Mouse (Mus musculus) kidney, adult 2 months (tissue): ENCODE results near the gene Chrna7. TPM values are rescaled to one million over a fixed set of nuclear protein-coding genes. Genes with fewer than 3 reads are reported as not detected.

Source experiments
- DNase-seq: peaks from one replicate; pipeline ENCODE4 v3.0.0; 2021
- H3K27ac ChIP-seq: fragments of 200-500 bp; 2 replicates; pipeline ENCODE4 v1.5.1; 2012; ENCODE audit warnings: low read depth, low read length, control low read depth, inconsistent platforms; ENCODE audit not compliant: insufficient read depth
- H3K27me3 ChIP-seq: fragments of 200-500 bp; replicated peaks from 2 replicates; pipeline ENCODE4 v1.6.1; 2012; ENCODE audit warnings: mild to moderate bottlenecking, moderate library complexity, low read length, inconsistent platforms; ENCODE audit not compliant: control insufficient read depth, insufficient read depth
- H3K36me3 ChIP-seq: fragments of 200-500 bp; 2 replicates; pipeline ENCODE4 v1.6.1; 2012; ENCODE audit warnings: mild to moderate bottlenecking, moderate library complexity, low read length, inconsistent platforms; ENCODE audit not compliant: control insufficient read depth, insufficient read depth
- H3K4me1 ChIP-seq: fragments of 200-500 bp; 2 replicates; pipeline ENCODE4 v1.6.1; 2011; ENCODE audit warnings: low read length; ENCODE audit not compliant: control insufficient read depth, insufficient read depth
- H3K4me3 ChIP-seq: fragments of 200-500 bp; 2 replicates; pipeline ENCODE4 v1.5.1; 2011; ENCODE audit warnings: mild to moderate bottlenecking, low read depth, low read length, control low read depth; ENCODE audit not compliant: insufficient read depth
- CTCF ChIP-seq: fragments of 200-500 bp; conservative IDR thresholded peaks from 2 replicates; pipeline ENCODE4 v1.5.1; 2011; ENCODE audit warnings: low read depth, mild to moderate bottlenecking, control low read depth, low read length, moderate library complexity, mixed read lengths; ENCODE audit not compliant: insufficient read depth, insufficient read length
- POLR2A ChIP-seq: fragments of 200-500 bp; IDR thresholded peaks from one replicate; pipeline ENCODE4 v1.6.1; 2011; ENCODE audit warnings: low read depth, low read length, control low read depth
- WGBS: fragments of 180-500 bp; shearing (Covaris S2); methylation state at CpG from one replicate; pipeline ENCODE4 v1.1.7; 2018; 5-methylcytosine and 5-hydroxymethylcytosine counted together
- polyA plus RNA-seq: library from polyadenylated mRNA; depleted of rRNA; stranded (reverse); fragments of >200 nt; gene quantifications from 2 replicates; pipeline ENCODE4 v1.2.3, GENCODE M21; 2012; rRNA removed

The Chrna7 gene
- polyA plus RNA-seq = 0.99 and 1.1 TPM in 2 replicates

DNA sequence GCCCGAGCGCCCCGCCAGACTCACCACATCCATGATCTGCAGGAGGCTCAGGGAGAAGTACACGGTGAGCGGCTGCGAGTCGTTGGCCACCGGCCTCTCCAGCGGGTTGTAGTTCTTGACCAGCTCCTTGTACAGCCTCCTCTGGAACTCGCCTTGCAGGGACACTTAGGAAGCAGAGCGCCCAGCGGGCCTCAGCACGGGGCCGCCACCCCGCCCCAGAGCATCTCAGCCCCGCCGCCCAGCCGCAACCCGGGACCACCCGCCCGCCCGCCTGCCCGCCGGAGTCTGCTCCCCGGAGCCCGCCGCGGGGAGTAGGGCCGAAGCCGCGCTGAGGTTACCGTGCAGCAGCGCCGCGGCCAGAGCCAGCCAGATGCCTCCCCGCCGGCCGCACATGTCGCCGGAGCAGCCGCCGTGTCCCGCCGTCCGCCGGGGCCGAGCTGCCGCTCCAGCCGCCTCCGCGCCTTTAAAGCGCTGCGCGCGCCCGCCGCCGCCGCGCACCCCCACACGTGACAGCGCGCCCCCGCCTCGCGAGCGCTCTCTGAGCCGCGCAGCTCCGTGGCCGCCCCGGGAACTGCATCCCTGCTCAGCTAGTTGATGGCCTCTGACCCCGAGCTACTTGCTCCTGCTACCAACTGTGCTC lies at the start of gene Chrna7:
Chrna7 (minus strand) TSS at position 486 of the 640 bp plus-strand sequence.
- under 1% methylated on average over 71 of the region's 73 CpGs for WGBS
- DNase-seq = peak; percentile 71
- H3K27ac ChIP-seq = no peak within 1 kb of the TSS
- peak within 1 kb of the TSS; percentile 43 for H3K4me3 ChIP-seq
- TF ChIP-seq CTCF (peak; percentile 56; the same call in 1 of the 2 replicates), POLR2A (no peak)
- no peaks in the 10 kb centered on the region for H3K36me3 ChIP-seq
- H3K27me3 ChIP-seq = no peaks in the 10 kb centered on the region
- H3K4me1 ChIP-seq = peaks cover 3% of the 10 kb centered on the region; the same call in 1 of the 2 replicates

DNA sequence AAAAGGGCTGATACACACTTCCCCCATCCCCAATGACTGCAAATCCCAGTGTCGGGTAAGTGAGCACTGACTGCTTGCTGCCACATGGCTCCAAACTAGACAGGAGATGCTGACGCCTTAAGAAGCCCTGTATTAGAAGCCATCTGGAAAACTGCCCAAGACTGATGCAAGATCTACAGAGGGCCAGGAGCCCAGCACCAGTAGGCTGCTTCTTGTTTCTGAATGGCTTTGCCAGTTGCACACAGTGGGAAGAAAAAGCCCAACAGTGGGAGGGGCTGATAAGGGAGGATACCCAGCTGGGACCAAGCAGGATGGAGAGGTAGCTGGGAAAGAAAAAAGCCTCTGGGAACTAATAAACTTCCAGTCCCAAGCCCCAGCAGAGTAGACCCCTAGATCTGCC lies 37.0 kb upstream of the Chrna7 start:
- 87% methylated on average over 2 of the region's 2 CpGs for WGBS
- TF ChIP-seq POLR2A (no peak), CTCF (no peak)
- Histone ChIP-seq H3K27me3 (no peaks in the 10 kb centered on the region), H3K36me3 (no peaks in the 10 kb centered on the region), H3K27ac (no peak overlapping the region), H3K4me3 (no peak overlapping the region), H3K4me1 (no peaks in the 10 kb centered on the region)
- DNase-seq = no peak

DNA sequence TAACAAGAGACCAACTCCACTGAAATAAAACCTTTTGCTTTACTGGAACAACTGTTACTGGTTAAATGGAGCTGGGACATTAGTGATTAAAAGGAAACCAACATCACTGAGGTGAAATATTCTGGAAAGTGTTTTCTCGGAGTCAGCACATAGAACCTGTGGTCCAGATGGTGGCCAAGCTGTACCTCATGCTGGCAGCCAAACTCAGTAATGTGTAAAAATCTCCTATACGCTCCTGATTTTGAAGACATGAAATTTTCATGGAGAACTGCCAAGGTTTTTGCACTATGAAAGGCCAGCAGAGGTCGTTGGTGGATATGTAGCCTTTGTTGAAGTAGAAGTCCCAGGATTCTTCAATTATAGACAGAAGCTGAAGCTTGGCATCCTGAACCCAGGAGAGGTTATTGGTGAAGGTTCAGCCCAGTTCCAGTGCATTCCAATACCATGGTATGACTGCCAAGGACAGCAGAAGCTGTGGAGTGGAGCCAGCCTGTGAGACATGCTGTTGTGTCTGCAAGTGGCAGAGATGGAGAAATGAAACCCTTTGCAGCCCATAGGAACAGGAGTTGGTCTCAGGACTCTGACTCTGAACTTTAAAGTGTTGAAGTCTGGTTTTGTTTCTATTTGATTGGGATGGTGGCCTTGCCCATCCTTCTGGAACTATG lies 25.6 kb upstream of the Chrna7 start:
- Histone ChIP-seq H3K4me1 (no peaks in the 10 kb centered on the region), H3K4me3 (no peak overlapping the region), H3K27ac (no peak overlapping the region), H3K36me3 (no peaks in the 10 kb centered on the region), H3K27me3 (no peaks in the 10 kb centered on the region)
- no peak for DNase-seq
- no peak for TF ChIP-seq CTCF
- no peak for TF ChIP-seq POLR2A
- 68% methylated on average over 3 of the region's 3 CpGs for WGBS

GRCm38 (mm10) chr7:63225066-63225780 lies 12.9 kb upstream of the Chrna7 start:
- no peak for DNase-seq
- Histone ChIP-seq H3K27me3 (no peaks in the 10 kb centered on the region), H3K27ac (no peak overlapping the region), H3K4me3 (no peak overlapping the region), H3K4me1 (no peaks in the 10 kb centered on the region), H3K36me3 (no peaks in the 10 kb centered on the region)
- 46% methylated on average over 7 of the region's 7 CpGs for WGBS
- no peak for TF ChIP-seq CTCF
- no peak for TF ChIP-seq POLR2A

GRCm38 (mm10) chr7:63211641-63212083 lies 707 bp downstream of the Chrna7 start:
- H3K4me1 ChIP-seq = peaks cover 3% of the 10 kb centered on the region; the same call in 1 of the 2 replicates
- TF ChIP-seq CTCF (no peak), POLR2A (no peak)
- WGBS = 4% methylated on average over 13 of the region's 13 CpGs
- H3K27ac ChIP-seq = no peak overlapping the region
- H3K36me3 ChIP-seq = no peaks in the 10 kb centered on the region
- no peaks in the 10 kb centered on the region for H3K27me3 ChIP-seq
- DNase-seq = no peak
- H3K4me3 ChIP-seq = peak overlapping the region; percentile 43

GRCm38 (mm10) chr7:63209501-63209900 lies 2.9 kb downstream of the Chrna7 start:
- no peaks in the 10 kb centered on the region for H3K36me3 ChIP-seq
- TF ChIP-seq CTCF (no peak), POLR2A (no peak)
- H3K4me3 ChIP-seq = no peak overlapping the region
- DNase-seq = no peak
- WGBS = 20% methylated on average over 4 of the region's 4 CpGs
- peaks cover 3% of the 10 kb centered on the region; the same call in 1 of the 2 replicates for H3K4me1 ChIP-seq
- 0 out of 2 replicates have a peak, but pooled peaks cover 1% of the 10 kb centered on the region for H3K27me3 ChIP-seq
- H3K27ac ChIP-seq = no peak overlapping the region
